Mouse (Mus musculus) hindbrain, postnatal 0 days (tissue): ENCODE results near the gene Tldc1. TPM values are rescaled to one million over a fixed set of nuclear protein-coding genes. Genes with fewer than 3 reads are reported as not detected.

ENCODE experiments used
- ATAC-seq: fragments of 200-750 bp; cut with Nextera tagmentation; 2 replicates; pipeline ENCODE4 v1.8.0; 2017; ENCODE audit warnings: mild to moderate bottlenecking, moderate TSS enrichment, moderate library complexity
- DNase-seq: peaks from one replicate; pipeline ENCODE4 v3.0.0-alpha.2; 2015; ENCODE audit warnings: low spot score
- H3K27ac ChIP-seq: fragments of 300-500 bp; sonication (generic); 2 replicates; pipeline ENCODE4 v1.5.1; 2014; ENCODE audit warnings: mild to moderate bottlenecking
- H3K27me3 ChIP-seq: fragments of 300-500 bp; sonication (generic); 2 replicates; pipeline ENCODE4 v1.6.1; 2014; ENCODE audit warnings: low read length, mixed read lengths; ENCODE audit not compliant: insufficient read depth
- H3K36me3 ChIP-seq: fragments of 300-500 bp; sonication (generic); 2 replicates; pipeline ENCODE4 v1.6.1; 2014; ENCODE audit warnings: low read length, mixed read lengths; ENCODE audit not compliant: insufficient read depth
- H3K4me1 ChIP-seq: fragments of 300-500 bp; sonication (generic); 2 replicates; pipeline ENCODE4 v1.6.1; 2014; ENCODE audit warnings: antibody characterized with exemption, low read length, mixed read lengths; ENCODE audit not compliant: insufficient read depth
- H3K4me2 ChIP-seq: fragments of 300-500 bp; sonication (generic); 2 replicates; pipeline ENCODE4 v1.6.1; 2014; ENCODE audit warnings: low read depth, mild to moderate bottlenecking, low read length, moderate library complexity, mixed read lengths
- H3K4me3 ChIP-seq: fragments of 300-500 bp; sonication (generic); 2 replicates; pipeline ENCODE4 v1.5.1; 2014; ENCODE audit warnings: low read length
- H3K9ac ChIP-seq: fragments of 300-500 bp; sonication (generic); replicated peaks from 2 replicates; pipeline ENCODE4 v1.6.1; 2014; ENCODE audit warnings: mild to moderate bottlenecking, low read length, moderate library complexity, mixed read lengths
- H3K9me3 ChIP-seq: fragments of 300-500 bp; sonication (generic); 2 replicates; pipeline ENCODE4 v1.6.1; 2016; ENCODE audit warnings: low read length, mixed read lengths
- CTCF ChIP-seq: IDR thresholded peaks from 2 replicates; pipeline ENCODE4 v1.5.1; 2016; ENCODE audit warnings: antibody characterized with exemption, control low read depth, low read depth
- WGBS: fragments of 180-500 bp; shearing (Covaris S2); extraction: QIAGEN DNeasy Blood & Tissue Kit; methylation state at CpG from one replicate; pipeline ENCODE4 v1.1.7; 2014; 5-methylcytosine and 5-hydroxymethylcytosine counted together
- polyA plus RNA-seq: library from polyadenylated mRNA; unstranded; fragments of >200 nt; fragmentation: Nextera tagmentation; extraction: Ambion mirVana; gene quantifications from 2 replicates; pipeline ENCODE4 v1.2.1, GENCODE M21; 2015
- total RNA-seq: library from RNA; depleted of rRNA; stranded (reverse); fragments of >200 nt; gene quantifications from 2 replicates; pipeline ENCODE4 v1.2.3, GENCODE M21; 2014

Tldc1 gene
- total and polyA plus RNA-seq, 2 experiments from 2014 or later: 8.4 to 21.2 TPM

DNA sequence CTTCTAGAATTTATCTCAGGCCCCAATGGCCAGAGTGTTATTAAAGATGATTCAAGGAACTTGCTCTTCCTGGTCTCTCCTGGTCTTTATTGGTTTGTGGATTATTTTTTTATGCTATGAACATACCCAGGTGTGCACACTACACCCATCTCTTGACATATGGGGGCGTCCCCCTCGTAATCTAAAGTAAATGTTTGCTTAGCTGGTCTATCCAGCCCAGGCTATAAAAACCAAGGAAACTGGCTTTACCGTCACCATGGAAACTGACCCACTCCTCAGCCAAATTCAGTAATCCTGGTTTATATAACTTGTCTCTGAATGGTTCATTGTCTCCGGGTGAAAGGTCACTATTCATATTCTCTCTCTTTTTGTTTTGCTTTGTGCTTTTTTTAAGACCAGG, 37.6 kb downstream of the Tldc1 start:
- DNase-seq (no peak), ATAC-seq (no peak)
- no peaks in the 10 kb centered on the region for H3K36me3 ChIP-seq
- H3K27ac ChIP-seq: no peak overlapping the region
- 73% methylated on average over 4 of the region's 4 CpGs for WGBS
- no peaks in the 10 kb centered on the region for H3K27me3 ChIP-seq
- no peak for TF ChIP-seq CTCF
- H3K4me3 ChIP-seq: no peak overlapping the region
- H3K9ac ChIP-seq: no peak overlapping the region
- H3K9me3 ChIP-seq: no peaks in the 10 kb centered on the region
- H3K4me2 ChIP-seq: no peak overlapping the region
- H3K4me1 ChIP-seq: no peaks in the 10 kb centered on the region

DNA sequence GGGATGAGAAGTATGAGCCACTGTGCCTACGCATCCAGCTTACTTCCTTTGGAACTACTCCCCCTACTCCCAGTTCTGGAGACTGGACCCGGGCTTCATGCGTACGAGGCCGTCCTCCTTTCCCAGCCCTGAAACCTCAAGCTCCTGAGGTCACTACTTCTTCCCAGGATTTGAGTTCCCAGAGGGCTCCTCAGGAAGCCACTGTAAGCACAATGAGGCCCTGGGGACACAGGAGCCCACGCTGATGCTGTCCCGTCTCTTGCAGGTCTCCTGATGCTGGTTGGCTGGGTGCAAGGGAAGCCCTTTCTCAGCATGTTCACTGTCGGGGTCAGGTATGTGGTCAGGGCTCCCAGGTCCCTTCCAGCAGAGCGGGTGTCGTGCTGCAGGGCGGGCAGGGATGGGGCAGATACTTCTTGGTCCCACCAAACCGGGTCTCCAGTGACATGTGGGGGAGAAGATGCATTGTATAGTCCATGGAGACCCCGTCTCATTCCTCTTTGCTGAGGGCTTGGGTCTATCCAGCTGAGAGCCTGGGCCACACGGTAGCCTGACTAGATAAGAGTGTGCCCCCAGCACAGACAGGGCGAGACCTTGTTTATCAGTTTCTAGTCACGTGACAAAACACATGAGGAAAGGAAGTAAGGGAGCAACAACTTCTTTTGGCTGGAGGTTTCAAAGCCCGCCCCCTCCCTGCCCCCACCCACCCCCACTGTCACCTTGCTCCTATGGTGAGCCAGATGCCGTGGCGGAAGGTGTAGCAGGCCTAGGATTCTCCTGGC, 39.9 kb downstream of the Tldc1 start:
- no peak for TF ChIP-seq CTCF
- WGBS: 81% methylated on average over 19 of the region's 19 CpGs
- Histone ChIP-seq H3K36me3 (no peaks in the 10 kb centered on the region), H3K4me2 (no peak overlapping the region), H3K4me1 (no peaks in the 10 kb centered on the region), H3K9ac (no peak overlapping the region), H3K27me3 (no peaks in the 10 kb centered on the region), H3K27ac (no peak overlapping the region), H3K9me3 (no peaks in the 10 kb centered on the region), H3K4me3 (no peak overlapping the region)
- no peak for ATAC-seq
- no peak for DNase-seq

DNA sequence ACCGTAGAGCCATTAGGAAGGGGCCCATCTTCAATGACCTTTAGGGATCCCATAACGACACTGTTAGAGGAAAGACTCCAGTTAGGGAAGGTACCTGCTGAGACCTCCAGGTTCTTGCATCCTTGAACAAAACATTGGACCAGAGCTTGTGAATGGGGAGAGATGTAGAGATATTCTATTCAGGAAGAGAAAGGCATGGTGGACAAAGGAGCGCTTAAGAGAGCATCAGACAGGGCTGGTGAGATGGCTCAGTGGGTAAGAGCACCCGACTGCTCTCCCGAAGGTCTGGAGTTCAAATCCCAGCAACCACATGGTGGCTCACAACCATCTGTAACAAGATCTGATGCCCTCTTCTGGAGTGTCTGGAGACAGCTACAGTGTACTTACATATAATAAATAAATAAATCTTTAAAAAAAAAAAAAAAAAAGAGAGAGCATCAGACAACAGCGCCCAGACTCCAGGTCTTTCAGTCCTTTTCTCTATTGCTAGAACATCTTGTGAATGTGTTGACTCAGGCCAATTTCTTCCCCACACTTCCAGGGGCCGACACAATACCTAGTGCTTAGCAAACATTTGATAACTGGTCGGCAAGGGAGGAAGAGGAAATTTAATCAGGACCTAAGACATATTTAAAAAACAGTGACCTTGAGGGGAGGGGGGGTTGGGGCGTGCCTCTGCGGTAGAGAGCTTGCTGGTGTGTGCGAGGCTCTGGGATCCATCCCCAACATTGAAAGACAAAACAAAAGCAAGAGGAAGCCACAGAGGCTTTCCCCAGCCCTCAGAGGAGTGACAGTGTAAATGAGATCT, 40.9 kb downstream of the Tldc1 start:
- no peak overlapping the region for H3K9ac ChIP-seq
- H3K27ac ChIP-seq: no peak overlapping the region
- H3K27me3 ChIP-seq: no peaks in the 10 kb centered on the region
- H3K4me1 ChIP-seq: no peaks in the 10 kb centered on the region
- 75% methylated on average over 11 of the region's 11 CpGs for WGBS
- no peak for TF ChIP-seq CTCF
- DNase-seq (no peak), ATAC-seq (no peak)
- no peak overlapping the region for H3K4me3 ChIP-seq
- H3K36me3 ChIP-seq: no peaks in the 10 kb centered on the region
- H3K9me3 ChIP-seq: no peaks in the 10 kb centered on the region
- H3K4me2 ChIP-seq: no peak overlapping the region

DNA sequence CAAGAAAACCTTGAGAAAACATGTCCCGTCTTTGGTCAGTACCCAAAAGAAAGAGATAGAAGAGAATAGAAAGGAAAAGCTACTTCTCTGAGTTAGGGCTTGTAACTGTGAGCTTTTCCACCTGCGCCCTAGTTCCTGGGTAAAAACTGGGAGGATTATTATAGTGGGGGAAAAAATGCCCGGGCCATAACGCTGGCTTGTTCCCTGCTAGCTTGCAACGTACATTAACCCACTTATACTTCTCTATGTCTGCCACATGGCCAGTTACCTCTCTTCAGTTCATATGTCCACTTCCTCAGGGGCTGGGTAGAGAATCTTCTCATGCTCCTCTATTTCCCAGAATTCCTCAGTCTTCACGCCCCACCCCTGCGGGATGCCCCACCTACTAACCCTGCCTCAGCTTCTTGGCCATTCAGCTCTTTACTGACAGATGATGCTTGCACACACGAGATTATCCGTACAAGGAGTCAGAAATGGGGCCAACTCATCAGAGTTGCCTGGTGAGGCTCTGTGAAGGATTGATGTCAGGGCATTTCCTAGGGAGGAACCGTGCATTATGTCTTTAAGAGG, 41.8 kb downstream of the Tldc1 start:
- H3K27me3 ChIP-seq: no peaks in the 10 kb centered on the region
- no peak for ATAC-seq
- 84% methylated on average over 10 of the region's 10 CpGs for whole genome bisulfite sequencing
- H3K9ac ChIP-seq: no peak overlapping the region
- TF ChIP-seq CTCF: no peak
- H3K9me3 ChIP-seq: no peaks in the 10 kb centered on the region
- no peak overlapping the region for H3K4me2 ChIP-seq
- DNase-seq: no peak
- no peaks in the 10 kb centered on the region for H3K36me3 ChIP-seq
- H3K27ac ChIP-seq: no peak overlapping the region
- H3K4me1 ChIP-seq: no peaks in the 10 kb centered on the region
- no peak overlapping the region for H3K4me3 ChIP-seq

DNA sequence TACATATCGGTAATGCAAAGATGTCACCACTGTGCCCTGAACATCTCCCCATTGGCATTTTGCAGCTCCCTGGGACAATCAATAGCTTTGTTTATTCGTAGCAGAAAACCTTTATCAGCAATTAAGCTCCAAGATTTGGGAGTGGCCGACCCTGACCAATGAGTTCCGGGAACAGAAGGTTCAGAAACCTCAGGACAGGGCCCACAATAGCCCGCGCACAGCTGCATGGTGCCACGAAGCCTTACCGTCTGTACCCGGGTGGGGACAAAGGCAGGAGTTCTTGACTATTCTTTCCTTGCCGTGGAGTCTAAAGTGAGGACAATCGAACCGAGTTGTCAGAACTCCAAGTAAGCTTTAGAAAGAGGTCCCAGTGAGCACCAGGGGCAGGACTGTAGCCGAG, 46.1 kb downstream of the Tldc1 start:
- Histone ChIP-seq H3K9ac (no peak overlapping the region), H3K36me3 (no peaks in the 10 kb centered on the region), H3K27ac (no peak overlapping the region), H3K4me1 (no peaks in the 10 kb centered on the region), H3K4me2 (no peak overlapping the region), H3K9me3 (no peaks in the 10 kb centered on the region), H3K4me3 (no peak overlapping the region), H3K27me3 (no peaks in the 10 kb centered on the region)
- ATAC-seq (no peak), DNase-seq (no peak)
- WGBS: 74% methylated on average over 13 of the region's 13 CpGs
- no peak for TF ChIP-seq CTCF

DNA sequence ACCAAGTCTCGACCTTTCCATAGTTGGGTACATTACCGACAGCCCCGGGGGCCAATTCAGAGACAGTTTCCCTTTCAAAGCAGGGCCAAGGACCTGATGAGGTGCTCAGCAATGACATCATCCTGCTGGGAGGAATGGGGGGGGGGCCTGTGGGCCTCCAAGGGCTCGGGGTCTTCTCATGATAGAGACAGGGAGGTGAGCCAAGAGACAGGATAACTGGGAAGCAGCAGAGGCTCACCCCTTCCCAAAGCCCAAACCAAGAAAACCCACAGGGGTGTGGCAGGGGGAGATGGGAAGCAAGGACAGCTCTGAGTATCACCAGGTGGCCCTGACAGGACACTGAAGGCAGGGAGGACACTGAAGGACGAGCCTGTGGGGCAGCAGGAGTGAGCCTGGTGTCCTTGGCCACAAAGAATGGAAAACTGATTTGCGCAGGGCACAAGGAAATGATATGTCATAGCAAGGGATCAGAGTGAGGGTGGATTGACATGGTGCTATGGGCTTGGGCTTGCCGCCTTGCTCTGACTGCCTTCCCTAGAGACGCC, 49.8 kb downstream of the Tldc1 start:
- DNase-seq (no peak), ATAC-seq (no peak)
- no peak overlapping the region for H3K27ac ChIP-seq
- no peaks in the 10 kb centered on the region for H3K27me3 ChIP-seq
- no peaks in the 10 kb centered on the region for H3K9me3 ChIP-seq
- no peaks in the 10 kb centered on the region for H3K36me3 ChIP-seq
- WGBS: 87% methylated on average over 8 of the region's 8 CpGs
- no peaks in the 10 kb centered on the region for H3K4me1 ChIP-seq
- H3K4me3 ChIP-seq: no peak overlapping the region
- H3K9ac ChIP-seq: no peak overlapping the region
- TF ChIP-seq CTCF: no peak
- no peak overlapping the region for H3K4me2 ChIP-seq
